Comparison of ENCODE assay signal across 16 mouse cellular contexts in the genomic region with DNA sequence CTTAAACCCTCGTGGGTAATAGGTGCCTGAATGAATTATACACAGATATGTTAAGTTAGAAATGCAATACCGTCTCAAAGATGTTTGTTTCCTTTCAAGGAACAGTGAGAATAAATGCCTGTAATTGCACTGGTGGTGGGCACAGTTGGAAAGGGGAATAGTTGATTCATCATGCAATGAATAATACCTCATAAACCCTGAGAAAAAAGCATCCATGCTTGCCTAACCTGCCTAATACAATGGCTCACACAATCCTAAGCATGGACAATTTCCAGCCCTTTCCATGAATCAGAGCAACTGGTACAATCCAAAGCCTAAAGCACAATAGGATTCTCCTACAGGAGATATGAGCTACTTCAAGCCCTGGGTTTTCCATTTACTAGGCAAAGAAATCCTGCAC.
"Had no signal": no experiment of that assay in that cellular context is flagged by ENCODE, and none has a peak within 500 bp of the region (broad histone marks: within the 10 kb centered on the region; RNA-seq: fewer than 3 reads in every experiment).

No protein-coding gene starts in this region.

- H3K36me3 ChIP-seq: neural tube, embryonic 12.5 days; neural tube, embryonic 13.5 days; neural tube, embryonic 15.5 days; stomach, embryonic 15.5 days had no signal

- DNase-seq: retina, postnatal 1 day; right cerebral cortex, adult 18-20 months; right cerebral cortex, postnatal 14 days; right cerebral cortex, postnatal 25 days; spleen, adult 18-20 months; thymus, adult 18-20 months; thymus, adult 2 months; thymus, postnatal 14 days; thymus, postnatal 25 days; thymus, postnatal 36 days; thymus, postnatal 4 days had no signal

- H3K4me1 ChIP-seq: neural tube, embryonic 12.5 days; neural tube, embryonic 13.5 days; neural tube, embryonic 15.5 days; stomach, embryonic 15.5 days had no signal

- H3K27me3 ChIP-seq: neural tube, embryonic 12.5 days; neural tube, embryonic 13.5 days; neural tube, embryonic 15.5 days; stomach, embryonic 15.5 days had no signal

- H3K4me3 ChIP-seq: neural tube, embryonic 12.5 days; neural tube, embryonic 13.5 days; neural tube, embryonic 15.5 days; stomach, embryonic 15.5 days had no signal

- H3K27ac ChIP-seq: neural tube, embryonic 12.5 days; neural tube, embryonic 13.5 days; neural tube, embryonic 15.5 days; stomach, embryonic 15.5 days; stomach, postnatal 0 days had no signal
